Mouse (Mus musculus): Measurements from ENCODE around the gene Sf3b1. TPM values are rescaled to one million over a fixed set of nuclear protein-coding genes. Genes with fewer than 3 reads are reported as not detected.
A peak's percentile ranks its signal among the peaks of the same experiment; 100 is the strongest.
"Not testable (repeated sequence)": the region's sequence is repeated elsewhere in the genome, so short reads cannot be mapped to it uniquely, and the experiment has no call there.

Sf3b1 gene
- 230 and 235 TPM in 2 replicates for total RNA-seq (2015; ENCODE audit: low replicate concordance)
- 189 and 207 TPM in 2 replicates for total RNA-seq (2017; ENCODE audit: low replicate concordance)

DNA sequence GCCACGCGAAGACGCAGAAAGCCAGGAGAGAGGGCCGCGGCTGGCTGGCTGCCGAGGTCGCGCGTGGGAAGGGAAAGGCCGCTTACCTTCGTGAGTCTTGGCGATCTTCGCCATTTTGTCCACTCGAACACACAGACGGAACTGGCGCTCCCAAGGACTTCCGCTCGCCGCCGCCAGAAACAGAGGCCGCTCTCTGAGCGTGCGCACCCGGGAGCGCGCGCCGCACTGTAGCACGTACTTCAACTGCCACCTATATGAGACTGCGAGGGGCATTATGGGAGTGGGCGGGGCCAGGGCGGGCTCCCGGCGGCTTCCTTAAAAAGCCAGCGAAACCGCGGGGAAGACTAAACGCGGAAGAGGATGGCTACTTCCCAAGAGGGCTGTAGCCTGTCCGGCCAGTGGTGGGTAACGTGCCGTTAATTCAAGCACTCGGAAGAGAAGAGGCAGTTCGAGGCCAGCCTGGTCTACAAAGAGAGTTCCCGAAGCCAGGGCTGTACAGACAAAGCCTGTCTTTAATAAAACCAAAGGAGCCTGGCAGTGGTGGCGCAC, at the start of gene Sf3b1:
Gene Sf3b1 (minus strand): TSS at position 229 of the 549 bp plus-strand sequence.
- ATAC-seq (replicated peaks; ENCODE audit: low FRiP score, poor library complexity, severe bottlenecking), result peak; percentile 90

DNA sequence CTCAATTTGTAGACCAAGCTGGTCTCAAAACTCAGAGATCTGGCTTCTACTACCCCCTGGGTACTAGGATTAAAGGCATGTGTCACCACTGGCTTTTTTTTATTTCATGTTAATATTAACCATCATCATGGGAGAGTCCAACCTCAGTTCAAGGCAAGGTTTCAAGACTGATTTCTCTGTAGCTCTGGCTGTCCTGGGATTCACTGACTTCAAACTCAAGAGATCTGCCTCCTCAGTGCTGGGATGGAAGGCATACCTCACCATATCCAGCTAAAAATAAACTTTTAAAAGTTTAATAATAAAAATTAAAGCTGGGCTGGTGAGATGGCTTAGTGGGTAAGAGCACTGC, 49.1 kb upstream of the Sf3b1 start:
- no peak for ATAC-seq (replicated peaks; ENCODE audit: low FRiP score, poor library complexity, severe bottlenecking)

DNA sequence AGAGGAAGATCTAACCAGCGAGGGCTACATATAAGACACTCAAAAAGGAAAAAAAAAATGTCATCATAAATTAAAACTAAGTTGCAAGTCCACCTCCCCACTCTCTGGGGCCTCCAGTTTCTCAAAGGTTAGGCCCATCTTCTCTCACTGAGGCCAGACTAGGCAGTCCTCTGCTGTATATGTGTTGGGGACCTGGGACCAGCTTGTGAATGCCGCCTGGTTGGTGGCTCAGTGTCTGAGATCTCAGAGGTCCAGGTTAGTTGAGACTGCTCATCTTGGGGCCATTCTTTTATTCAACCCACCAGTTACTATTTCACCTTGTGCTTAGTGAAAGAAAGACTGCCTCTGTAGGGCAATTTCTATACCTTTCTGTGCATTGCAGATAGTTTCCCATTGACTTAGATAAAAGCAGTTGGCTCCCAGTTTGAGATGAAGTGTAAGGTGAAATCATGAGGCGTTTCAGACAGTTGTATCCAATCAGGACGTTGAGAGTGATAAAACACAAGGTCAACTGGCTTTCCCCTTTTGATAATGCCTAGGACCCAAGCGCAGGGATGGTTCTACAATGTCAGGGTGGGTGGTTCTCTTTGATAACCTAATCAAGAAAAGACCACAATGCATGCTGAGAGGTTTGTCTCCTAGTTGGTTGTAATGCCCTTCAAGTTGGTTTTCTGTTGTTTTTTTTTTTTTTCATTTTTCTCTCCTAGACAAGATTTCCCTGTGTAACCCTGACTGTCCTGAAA, 48.5 kb upstream of the Sf3b1 start:
- ATAC-seq (replicated peaks; ENCODE audit: low FRiP score, poor library complexity, severe bottlenecking), result 0 out of 2 replicates have a peak, but pooled peaks have one; percentile 25

DNA sequence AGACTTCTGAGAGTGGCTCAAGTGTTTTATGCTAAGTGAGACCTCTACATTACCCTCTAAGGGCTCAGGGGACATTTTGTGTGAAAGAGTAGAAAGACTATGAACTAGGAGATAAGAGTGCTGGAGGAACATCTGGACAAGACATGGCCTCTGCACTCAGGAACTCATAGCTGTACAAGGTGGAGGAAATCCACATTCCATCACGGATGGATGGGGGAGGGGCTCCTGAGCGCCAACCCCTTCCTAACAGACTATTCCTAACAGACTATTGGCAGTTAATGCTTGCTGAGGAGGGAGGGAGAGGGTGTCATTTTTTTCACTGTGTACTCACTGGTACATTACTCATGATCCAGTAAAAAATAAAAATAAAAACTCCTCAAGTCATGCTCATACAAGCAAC, 47.5 kb upstream of the Sf3b1 start:
- ATAC-seq (replicated peaks; ENCODE audit: low FRiP score, poor library complexity, severe bottlenecking), result no peak

DNA sequence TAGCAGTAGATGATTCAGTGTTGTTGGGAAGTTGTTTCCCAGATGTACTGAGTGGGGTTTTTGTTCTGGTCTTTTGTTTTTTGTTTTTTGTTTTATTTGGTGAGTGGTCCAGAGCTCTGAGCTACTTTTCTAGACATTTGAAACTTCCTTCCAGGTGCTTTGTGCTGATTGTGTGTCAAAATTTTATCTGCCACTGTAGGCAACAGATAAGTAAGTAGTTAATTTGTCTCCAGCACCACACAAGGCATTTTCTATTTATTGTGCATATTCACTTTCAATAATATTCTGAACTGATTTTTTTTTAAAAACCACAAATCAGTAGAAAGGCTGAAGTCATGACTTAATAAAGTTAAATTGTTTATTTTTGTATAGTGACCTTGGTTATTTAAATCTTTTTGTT, 45.0 kb upstream of the Sf3b1 start:
- not testable (repeated sequence) for ATAC-seq (replicated peaks; ENCODE audit: low FRiP score, poor library complexity, severe bottlenecking)

DNA sequence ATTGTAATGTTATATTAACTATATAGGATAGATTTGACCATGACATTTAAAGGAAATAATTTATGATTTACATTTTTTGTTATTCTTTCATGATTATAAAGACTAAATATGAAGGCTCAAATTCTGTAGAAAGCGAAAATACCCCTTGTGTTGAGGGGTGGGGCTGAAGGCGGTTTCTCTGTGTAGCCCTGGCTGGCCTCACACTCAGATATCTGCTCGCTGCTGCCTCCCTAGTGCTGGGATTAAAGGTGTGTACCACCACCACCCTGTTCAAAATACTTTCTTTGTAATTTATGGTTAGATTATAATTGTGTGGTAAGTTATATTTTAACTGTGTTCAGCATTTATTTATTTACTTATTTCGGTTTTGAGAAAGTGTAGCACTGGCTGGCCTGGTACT, 34.5 kb upstream of the Sf3b1 start:
- no peak for ATAC-seq (replicated peaks; ENCODE audit: low FRiP score, poor library complexity, severe bottlenecking)

DNA sequence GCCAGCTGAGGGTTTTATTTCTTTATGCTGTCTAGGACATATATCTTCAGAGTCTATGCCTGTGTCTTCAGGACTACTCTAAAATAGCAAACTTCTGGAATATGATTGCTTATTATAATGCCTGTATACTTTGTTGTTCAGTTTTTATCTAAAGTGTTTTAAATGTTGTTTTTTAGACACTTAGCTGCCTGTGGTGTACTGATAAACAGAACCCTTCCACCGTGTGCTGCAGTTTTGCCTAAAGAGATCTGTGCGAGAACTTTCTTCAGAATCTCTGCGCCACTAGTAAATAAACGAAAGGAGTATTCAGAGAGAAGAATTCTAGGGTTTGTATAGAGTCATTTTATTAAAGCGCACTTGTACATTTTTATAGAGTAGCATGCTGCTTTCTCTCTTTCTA, 33.8 kb upstream of the Sf3b1 start:
- peak; percentile 50 for ATAC-seq (replicated peaks; ENCODE audit: low FRiP score, poor library complexity, severe bottlenecking)

DNA sequence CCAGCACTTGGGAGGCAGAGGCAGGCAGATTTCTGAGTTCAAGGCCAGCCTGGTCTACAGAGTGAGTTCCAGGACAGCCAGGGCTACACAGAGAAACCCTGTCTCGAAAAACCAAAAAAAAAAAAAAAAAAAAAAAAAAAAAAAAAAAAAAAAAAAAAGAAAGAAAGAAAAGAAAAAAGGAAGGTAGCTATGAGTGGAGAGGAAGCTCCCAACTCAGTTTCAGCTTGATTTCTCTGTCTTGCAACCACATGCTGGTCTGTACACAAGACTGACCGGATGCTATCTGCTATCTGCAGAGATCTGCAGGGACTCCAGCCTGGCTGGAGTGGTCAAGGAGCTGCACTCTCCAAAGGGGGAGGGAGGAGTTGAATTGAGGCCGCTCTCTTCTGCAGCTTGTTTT, 31.1 kb upstream of the Sf3b1 start:
- ATAC-seq (replicated peaks; ENCODE audit: low FRiP score, poor library complexity, severe bottlenecking), result not testable (repeated sequence)

DNA sequence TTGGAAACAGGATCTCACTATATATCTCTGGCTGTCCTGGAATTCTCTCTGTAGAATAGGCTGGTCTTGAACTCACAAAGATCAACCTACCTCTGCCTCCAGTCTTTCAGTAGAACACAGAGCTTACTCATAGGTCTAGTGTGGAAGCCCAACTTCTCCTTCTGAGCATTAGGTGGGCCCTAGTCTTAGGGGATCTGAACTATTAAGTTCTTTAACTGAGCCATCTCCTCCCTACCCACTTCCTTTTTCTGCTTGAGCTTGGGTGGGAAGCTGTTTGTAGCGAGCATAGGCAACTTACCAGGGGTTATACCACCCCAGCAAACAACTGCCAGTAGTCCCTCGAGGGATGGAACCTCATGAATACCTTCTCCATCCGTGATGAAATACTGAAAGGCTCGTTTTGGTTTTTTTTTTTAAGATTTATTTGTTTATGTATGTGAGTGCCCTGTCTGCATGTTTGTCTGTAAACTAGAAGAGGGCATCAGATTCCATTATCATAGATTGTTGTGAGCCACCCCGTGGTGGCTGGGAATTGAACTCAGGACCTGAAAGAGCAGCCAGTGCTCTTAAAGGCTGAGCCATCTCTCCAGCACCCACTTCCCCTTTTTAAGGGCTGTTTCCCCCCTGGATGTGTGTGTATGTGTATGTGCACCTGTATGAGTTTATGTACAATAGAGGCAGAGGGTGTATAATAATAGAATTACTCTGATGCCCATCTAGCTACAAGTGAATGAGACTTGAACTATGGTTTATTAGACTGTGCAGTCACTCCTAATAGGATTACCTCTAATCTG, 28.2 kb upstream of the Sf3b1 start:
- ATAC-seq (replicated peaks; ENCODE audit: low FRiP score, poor library complexity, severe bottlenecking), result no peak

DNA sequence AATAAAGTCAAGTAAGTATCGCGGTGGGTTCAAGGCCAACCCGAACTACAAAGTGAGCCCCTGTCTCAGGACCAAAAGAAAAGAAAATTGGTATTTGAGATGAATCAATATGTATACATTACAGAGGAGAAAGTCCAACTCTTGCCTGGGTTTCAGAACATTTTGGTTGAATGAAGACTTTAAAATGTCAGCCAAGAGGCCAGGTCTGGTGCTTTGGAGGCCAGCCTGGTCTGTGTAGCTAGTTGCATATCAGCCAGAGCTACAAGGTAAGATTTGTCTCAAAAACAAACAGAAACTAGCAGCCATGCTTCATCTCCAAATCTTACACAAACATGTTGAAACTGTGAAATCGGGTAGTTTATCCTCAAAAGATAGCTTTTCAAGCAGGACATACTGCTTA, 26.3 kb upstream of the Sf3b1 start:
- ATAC-seq (replicated peaks; ENCODE audit: low FRiP score, poor library complexity, severe bottlenecking), result no peak

DNA sequence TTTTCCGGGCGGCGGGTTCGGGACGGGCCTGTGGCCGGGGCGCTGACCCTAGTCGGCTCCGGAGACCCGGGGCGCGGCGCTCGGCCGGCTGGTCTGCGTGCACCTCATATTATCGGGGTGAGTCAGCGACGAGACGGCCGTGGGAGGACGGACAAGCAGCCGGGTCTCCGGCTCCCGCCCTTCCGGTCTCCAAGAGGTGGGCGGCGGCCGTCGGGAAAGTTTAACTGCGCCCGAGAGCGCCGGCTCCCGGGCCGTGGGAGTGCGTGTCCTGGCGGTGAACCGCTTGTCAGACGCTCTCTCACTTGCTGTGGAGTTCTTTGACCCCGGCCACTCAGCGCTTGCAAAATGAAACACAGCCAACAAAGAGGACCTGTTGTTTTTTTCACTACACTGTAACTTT, 25.7 kb upstream of the Sf3b1 start:
- peak; percentile 82 for ATAC-seq (replicated peaks; ENCODE audit: low FRiP score, poor library complexity, severe bottlenecking)

DNA sequence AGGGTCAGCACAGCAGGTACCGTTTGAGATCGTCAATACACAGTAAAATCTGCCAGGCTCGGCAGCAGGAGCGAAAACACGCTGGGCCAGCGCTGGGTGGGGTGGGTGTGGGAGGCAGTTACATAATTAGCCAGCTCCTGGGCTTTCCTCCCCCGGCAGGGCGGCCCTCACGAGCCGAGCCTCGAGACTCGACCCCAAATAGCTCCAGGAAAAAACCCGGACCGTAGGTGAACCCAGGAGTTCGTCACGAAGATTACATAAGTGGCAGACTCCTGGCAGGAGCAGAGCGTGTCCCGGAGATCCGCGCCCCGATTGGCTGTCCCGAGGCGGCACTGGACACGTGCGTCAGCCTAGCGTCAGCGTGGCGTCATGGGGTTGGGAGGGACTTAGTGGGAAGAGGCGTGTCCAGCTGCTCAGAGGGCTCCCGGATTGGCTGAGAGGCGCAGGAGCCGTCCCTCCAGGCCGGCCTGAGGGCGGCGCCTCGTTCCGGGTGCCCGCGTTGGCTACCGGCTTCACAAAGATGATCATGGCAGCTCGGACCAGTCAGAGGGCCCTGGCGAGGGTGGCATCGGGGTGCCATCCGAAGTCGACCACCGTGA, 25.2 kb upstream of the Sf3b1 start, which contains the start of gene Coq10b:
Gene Coq10b (plus strand): TSS at position 416 of the 599 bp plus-strand sequence.
- ATAC-seq (replicated peaks; ENCODE audit: low FRiP score, poor library complexity, severe bottlenecking), result peak; percentile 97

DNA sequence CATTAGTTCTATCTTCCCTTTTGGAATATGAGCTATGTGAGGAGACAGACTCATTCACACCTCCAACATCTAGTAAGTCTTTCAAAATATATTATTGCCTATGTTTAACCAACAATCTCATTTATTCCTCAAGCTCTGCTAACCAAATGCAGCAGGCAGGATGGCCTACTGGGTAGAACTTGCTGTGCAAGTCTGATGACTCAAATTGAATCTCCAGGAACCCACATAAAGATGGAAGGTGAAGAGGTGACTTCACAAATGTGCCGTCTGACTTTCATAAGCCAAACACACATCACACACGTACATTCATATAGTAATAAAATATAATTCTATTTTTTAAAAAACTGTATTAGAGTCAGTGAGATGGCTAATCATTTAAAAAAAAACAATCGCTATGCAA, 24.4 kb upstream of the Sf3b1 start:
- no peak for ATAC-seq (replicated peaks; ENCODE audit: low FRiP score, poor library complexity, severe bottlenecking)

DNA sequence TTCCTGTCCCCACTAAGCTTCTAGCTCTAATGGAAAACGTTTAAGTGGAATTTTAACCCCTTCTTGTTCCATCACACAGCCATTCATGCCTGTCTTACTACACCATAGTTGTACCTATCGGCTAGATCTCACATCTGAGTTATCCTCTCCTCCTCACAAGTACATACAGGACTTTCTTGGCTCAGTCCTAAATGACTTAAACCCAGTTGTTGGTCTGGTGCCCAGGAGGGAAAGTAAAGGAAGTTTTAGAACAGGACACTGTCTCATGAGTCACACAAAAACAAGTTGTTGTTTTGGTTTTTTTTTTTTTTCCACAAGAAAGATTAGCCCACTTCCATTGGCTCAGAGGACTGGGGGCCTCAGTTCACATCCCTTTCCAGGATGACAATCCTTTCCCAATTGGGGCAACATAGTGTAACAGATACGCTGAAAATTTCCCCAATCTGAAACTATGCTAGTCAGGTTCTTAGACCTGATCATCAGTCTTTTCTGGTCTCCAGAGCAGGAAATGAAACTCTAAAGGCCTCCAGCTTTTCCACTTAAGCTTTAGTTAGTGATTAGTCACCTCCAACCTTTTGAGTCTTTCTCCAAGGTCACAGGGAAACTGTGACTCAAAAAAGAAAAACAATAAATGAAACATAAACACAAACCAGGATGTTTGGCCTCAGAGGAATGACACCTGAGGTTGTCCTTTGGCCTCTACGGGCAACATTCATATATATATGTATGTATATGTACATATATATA, 21.7 kb upstream of the Sf3b1 start:
- no peak for ATAC-seq (replicated peaks; ENCODE audit: low FRiP score, poor library complexity, severe bottlenecking)

DNA sequence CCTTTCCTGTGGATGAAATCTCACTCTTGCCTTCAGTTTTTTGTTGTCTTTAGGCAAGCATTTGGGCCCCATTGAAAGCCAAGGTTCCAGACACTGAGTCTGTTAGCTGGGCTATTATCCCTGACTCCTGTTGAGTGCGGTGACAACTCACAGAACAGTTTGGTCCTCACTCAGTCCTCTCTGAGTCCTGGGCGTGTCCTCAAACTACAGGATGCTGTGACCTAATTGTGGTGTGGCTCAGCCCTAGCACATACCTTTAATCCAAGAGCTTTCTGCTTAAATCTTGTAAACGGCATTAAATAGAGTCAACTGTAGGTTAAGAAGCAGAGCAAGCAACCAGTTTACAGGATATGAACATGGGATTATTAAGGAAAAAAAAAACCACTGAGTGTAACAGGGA, 15.9 kb upstream of the Sf3b1 start:
- no peak for ATAC-seq (replicated peaks; ENCODE audit: low FRiP score, poor library complexity, severe bottlenecking)

DNA sequence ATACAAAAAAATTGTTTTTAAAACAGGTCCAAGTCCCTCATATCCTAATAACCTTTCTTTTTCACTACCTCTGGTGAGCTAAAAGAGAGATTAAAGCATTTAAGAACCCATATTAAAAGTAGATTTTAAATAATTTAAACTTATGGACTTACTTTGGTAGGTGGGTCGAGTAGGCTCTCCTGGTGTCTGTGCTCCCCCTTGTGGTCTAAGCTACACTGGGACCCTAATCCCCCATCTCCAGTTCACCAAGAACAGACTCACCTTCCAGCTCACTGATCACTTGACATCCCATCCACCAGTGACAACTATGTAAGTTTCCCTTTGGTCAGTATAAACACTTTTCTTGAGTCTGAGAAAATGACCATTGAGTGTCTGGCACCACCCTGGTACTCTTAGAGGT, 15.0 kb upstream of the Sf3b1 start:
- no peak for ATAC-seq (replicated peaks; ENCODE audit: low FRiP score, poor library complexity, severe bottlenecking)

DNA sequence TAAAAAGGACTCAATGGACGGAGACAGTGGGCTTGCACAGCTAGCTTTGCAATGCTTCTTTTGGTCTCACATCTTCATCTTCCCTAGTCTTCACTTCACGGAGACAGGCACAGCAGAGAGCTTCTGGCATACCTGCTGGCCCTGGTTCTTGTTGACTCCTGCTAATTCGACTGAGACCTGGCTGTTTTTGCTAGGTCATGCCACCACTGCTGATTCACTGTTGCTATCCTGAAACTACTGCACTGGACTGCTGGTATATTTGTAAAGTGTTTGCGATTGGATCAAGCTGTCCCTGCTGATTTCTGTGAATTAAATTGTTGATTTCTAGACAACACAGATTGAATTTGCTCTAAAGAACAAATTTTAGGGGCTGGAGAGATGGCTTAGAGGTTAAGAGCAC, 14.4 kb upstream of the Sf3b1 start:
- 0 out of 2 replicates have a peak, but pooled peaks have one; percentile 34 for ATAC-seq (replicated peaks; ENCODE audit: low FRiP score, poor library complexity, severe bottlenecking)

DNA sequence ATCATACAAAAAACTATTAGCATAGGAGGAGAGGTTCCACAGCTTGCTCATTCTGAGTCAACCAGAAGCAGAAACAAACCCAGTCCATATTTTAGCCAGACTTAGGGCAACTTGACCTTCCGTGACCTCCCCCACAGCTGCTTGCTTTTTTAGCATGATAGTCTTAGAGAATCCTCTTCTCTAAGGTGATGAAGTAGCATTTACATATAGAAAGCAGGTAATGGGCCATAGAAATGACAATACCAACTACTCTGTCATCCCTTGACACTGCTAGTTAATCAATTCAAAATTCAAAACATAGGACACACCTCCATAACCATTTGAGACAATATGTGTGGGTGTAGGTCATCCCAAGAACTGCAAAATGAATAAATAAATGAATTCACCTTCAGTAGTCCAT, 12.7 kb upstream of the Sf3b1 start:
- no peak for ATAC-seq (replicated peaks; ENCODE audit: low FRiP score, poor library complexity, severe bottlenecking)

DNA sequence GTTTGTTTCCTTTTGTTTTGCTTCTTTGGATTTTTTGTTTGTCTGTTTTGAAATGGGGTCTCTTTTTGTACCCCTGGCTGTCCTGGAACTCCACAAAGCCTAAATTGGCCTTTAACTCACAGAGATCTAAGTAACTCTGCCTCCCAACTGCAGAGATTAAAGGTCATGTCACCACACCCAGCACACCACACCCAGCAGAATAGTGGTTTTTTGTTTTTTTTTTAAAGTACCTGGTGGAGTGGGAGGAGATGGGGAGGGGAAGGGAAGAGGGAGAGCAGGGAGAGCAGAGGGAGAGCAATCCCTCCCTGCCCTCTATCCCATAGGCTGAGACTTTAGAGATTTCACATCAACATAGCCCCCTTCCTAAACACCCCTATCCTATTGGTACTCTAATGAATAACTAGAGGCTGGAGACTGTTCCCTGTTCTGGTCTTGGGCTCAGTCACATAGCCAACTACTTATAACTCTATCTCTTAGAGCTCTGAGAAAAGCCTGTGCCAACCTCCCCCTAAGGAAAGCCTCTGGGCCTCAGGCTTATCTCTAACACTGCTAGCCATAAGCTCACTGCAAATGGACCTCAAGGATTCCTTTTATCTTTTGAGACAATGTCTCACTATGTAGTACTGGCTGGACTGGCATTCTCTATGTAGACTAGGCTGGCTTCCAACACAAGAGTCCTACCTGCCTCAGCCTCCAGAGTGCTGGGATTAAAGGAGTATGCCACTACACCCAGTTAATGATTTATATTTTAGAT, 3.9 kb upstream of the Sf3b1 start:
- no peak for ATAC-seq (replicated peaks; ENCODE audit: low FRiP score, poor library complexity, severe bottlenecking)
